Mouse (Mus musculus): ENCODE measurements around the gene S1pr2. TPM values are rescaled to one million over a fixed set of nuclear protein-coding genes. Genes with fewer than 3 reads are reported as not detected.

S1pr2 gene
- polyA plus RNA-seq, 1 experiment from 2014 or later, result 10.3 TPM

DNA sequence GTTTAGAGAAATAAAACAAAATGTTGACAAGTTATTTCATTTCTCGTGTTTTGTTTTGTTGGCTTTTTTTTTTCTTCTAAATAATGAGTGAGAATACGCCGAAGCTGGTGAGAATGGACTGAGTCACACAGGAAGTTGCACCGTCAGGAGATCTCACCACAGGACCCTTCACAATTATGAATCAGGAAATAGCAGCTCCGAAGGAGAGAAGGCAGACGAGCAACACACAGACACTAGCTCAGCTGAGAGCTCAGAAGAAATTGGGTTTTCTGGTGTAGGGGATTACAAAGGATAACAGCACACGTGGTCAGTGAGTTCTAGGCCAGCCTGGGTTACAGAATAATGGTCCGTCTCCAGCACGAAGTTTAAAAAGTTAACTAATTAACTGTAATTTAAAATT lies 15.0 kb downstream of the S1pr2 start:
- H3K36me3 ChIP-seq (ENCODE audit: control insufficient read depth, insufficient read depth, low read length), result no peaks in the 10 kb centered on the region
- no peak overlapping the region for H3K4me3 ChIP-seq (ENCODE audit: low read length)
- H3K4me1 ChIP-seq (ENCODE audit: control insufficient read depth, insufficient read depth, low read depth, low read length), result no peaks in the 10 kb centered on the region
- no peak overlapping the region for H3K27ac ChIP-seq (ENCODE audit: low read depth, low read length)
- WGBS, result 85% methylated on average over 9 of the region's 9 CpGs
- H3K4me2 ChIP-seq (ENCODE audit: low read length), result no peak overlapping the region
- H3K9me3 ChIP-seq (ENCODE audit: control insufficient read depth, low read length), result no peaks in the 10 kb centered on the region
- H3K27me3 ChIP-seq (replicated peaks; ENCODE audit: control insufficient read depth, insufficient read depth, low read length), result no peaks in the 10 kb centered on the region
- ATAC-seq, result no peak
- H3K9ac ChIP-seq (ENCODE audit: low read depth, low read length), result no peak overlapping the region

DNA sequence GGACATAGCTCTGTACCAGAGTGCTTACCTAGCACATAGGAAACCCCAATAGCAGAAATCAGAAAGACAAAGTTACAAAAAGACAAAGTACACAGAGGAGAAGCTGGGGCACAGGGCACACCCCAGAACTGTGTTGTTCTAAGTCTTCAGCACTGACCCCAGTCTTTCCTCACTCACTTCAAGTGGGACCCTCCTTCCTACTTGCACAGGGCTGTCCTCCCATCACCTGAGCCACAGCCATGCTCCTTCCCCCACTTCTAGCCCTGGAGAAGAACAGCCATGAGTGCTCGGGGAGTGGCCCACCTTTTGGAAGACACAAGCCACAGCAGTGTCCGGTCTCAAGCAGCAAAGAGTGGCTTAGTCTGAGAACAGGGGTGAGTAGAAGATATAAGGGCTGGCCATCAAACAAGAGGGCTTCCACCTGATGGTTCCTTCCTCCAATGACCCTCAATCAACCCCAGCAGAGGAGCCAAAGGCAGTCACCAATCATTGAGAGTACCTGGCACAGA lies 17.1 kb downstream of the S1pr2 start, which contains the start of gene Dnmt1:
Gene Dnmt1 (minus strand): TSS at position 459 of the 509 bp plus-strand sequence.
- no peaks in the 10 kb centered on the region for H3K9me3 ChIP-seq (ENCODE audit: control insufficient read depth, low read length)
- H3K9ac ChIP-seq (ENCODE audit: low read depth, low read length), result no peak within 1 kb of the TSS
- no peak within 1 kb of the TSS for H3K4me3 ChIP-seq (ENCODE audit: low read length)
- WGBS, result 94% methylated on average over 2 of the region's 2 CpGs
- H3K27ac ChIP-seq (ENCODE audit: low read depth, low read length), result no peak within 1 kb of the TSS
- no peaks in the 10 kb centered on the region for H3K36me3 ChIP-seq (ENCODE audit: control insufficient read depth, insufficient read depth, low read length)
- no peak for ATAC-seq
- H3K27me3 ChIP-seq (replicated peaks; ENCODE audit: control insufficient read depth, insufficient read depth, low read length), result no peaks in the 10 kb centered on the region
- H3K4me1 ChIP-seq (ENCODE audit: control insufficient read depth, insufficient read depth, low read depth, low read length), result no peaks in the 10 kb centered on the region
- H3K4me2 ChIP-seq (ENCODE audit: low read length), result no peak within 1 kb of the TSS

DNA sequence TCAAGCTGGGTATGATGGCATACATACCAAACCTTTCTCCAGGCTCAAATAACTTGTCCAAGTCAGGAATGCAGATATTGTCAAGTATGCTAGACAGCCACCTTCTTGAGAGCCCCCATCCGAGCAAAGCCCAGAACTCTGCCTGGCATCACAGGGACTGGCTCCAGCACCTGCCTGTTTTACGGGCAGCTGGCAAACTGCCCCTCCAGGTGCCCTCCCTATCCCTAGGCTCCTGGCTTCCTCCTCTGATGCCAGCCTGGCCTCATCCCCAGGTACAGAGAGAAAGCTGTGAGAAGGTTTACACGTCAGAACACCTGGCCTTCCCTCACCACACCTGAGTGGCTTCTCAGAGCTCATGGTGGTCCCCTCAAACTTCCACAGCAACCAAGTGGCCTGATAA lies 19.6 kb downstream of the S1pr2 start:
- no peak overlapping the region for H3K4me2 ChIP-seq (ENCODE audit: low read length)
- H3K9me3 ChIP-seq (ENCODE audit: control insufficient read depth, low read length), result no peaks in the 10 kb centered on the region
- H3K9ac ChIP-seq (ENCODE audit: low read depth, low read length), result no peak overlapping the region; the same call in 1 of the 2 replicates
- H3K4me3 ChIP-seq (ENCODE audit: low read length), result no peak overlapping the region
- H3K27ac ChIP-seq (ENCODE audit: low read depth, low read length), result no peak overlapping the region
- peaks cover 2% of the 10 kb centered on the region; the same call in 1 of the 2 replicates for H3K4me1 ChIP-seq (ENCODE audit: control insufficient read depth, insufficient read depth, low read depth, low read length)
- no peaks in the 10 kb centered on the region for H3K36me3 ChIP-seq (ENCODE audit: control insufficient read depth, insufficient read depth, low read length)
- H3K27me3 ChIP-seq (replicated peaks; ENCODE audit: control insufficient read depth, insufficient read depth, low read length), result no peaks in the 10 kb centered on the region
- no peak for ATAC-seq
- WGBS, result 86% methylated on average over 3 of the region's 3 CpGs

DNA sequence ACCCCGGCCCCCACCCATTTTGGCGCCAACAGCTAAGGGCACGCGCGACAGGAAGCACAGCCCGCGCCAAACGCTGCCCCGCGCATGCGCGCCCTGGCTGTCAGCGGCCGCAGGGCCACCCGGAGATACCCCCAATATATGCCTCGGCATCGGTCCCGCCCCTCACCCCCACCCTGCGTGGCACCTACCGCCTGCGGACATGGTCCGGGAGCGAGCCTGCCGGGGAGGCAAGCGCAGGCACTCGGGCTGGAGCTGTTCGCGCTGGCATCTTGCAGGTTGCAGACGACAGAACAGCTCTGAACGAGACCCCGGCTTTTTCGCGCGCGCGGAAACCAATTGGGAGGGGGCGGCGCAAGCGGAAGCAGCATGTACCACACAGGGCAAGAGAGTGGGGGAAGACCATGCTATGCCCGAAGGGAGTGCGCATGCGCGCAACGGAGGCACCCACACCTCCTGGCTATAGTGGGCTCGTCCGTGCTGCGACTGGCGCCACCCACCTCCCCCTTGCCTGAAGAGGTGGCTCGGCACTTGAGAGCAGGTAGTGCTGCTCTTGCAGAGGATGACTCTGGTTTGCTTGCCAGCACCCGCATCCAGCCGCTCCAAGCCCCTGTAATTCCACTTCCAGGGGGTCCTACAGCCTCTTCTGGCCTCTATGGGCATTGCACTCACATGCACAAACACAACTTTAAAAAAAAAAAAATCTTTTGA lies 23.9 kb downstream of the S1pr2 start:
- Histone ChIP-seq H3K27me3 (replicated peaks; ENCODE audit: control insufficient read depth, insufficient read depth, low read length) (no peaks in the 10 kb centered on the region), H3K4me2 (ENCODE audit: low read length) (peak overlapping the region; percentile 94), H3K9me3 (ENCODE audit: control insufficient read depth, low read length) (no peaks in the 10 kb centered on the region), H3K4me1 (ENCODE audit: control insufficient read depth, insufficient read depth, low read depth, low read length) (peaks cover 12% of the 10 kb centered on the region), H3K27ac (ENCODE audit: low read depth, low read length) (peak overlapping the region; percentile 88), H3K4me3 (ENCODE audit: low read length) (peak overlapping the region; percentile 89), H3K36me3 (ENCODE audit: control insufficient read depth, insufficient read depth, low read length) (no peaks in the 10 kb centered on the region), H3K9ac (ENCODE audit: low read depth, low read length) (peak overlapping the region; percentile 84)
- ATAC-seq, result peak; percentile 97
- under 1% methylated on average over 37 of the region's 51 CpGs for WGBS

DNA sequence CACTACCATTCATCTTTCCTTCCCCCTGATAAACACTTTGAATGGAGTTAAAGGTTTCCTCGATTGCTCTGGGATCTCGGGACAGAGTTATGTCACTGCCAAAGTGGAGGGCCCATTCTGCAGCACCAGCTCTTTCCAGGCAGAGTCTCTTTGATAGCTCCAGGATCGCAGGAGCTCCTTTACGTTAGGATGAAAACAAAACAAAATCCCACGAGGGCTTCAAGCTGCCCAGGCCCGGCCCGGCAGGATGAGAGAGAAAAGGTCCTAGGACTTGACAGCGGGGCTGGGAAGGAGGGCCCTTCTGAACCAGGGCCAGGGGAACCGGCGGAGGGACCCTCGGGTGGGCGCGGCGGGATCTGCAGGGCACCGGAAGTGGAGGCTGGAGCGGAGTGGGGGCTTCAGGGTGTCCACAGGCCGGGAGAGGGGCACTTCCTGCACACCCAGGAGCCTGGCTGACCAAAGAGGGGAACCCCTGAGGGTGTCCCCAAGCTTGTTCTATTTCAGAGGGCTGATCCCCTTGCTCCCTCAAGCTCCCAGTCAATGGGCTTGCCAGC lies 24.5 kb downstream of the S1pr2 start:
- Histone ChIP-seq H3K27me3 (replicated peaks; ENCODE audit: control insufficient read depth, insufficient read depth, low read length) (no peaks in the 10 kb centered on the region), H3K9ac (ENCODE audit: low read depth, low read length) (peak overlapping the region; percentile 84), H3K4me2 (ENCODE audit: low read length) (peak overlapping the region; percentile 94), H3K4me1 (ENCODE audit: control insufficient read depth, insufficient read depth, low read depth, low read length) (peaks cover 12% of the 10 kb centered on the region), H3K9me3 (ENCODE audit: control insufficient read depth, low read length) (no peaks in the 10 kb centered on the region), H3K27ac (ENCODE audit: low read depth, low read length) (peak overlapping the region; percentile 88), H3K4me3 (ENCODE audit: low read length) (peak overlapping the region; percentile 89), H3K36me3 (ENCODE audit: control insufficient read depth, insufficient read depth, low read length) (no peaks in the 10 kb centered on the region)
- peak; percentile 81 for ATAC-seq
- WGBS, result under 1% methylated on average over 10 of the region's 17 CpGs

DNA sequence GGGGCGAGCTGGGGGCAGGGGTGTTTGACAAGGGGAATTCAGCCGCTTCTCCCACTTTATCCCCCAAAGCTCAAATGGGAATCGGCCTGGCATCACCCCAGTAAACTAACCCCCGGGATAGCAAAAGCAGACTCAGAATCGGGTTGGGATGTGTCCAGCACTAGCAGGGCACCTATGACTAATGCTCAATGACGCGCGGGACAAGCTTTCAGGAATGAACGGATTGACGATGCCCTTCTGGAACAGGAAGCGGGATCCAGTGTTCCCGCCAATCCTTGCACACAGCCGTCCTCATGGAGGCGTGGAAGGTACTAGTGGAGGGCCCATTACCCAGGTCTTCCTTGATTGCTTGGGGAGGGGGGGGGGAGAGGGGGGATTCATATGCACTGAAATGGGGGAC lies 25.1 kb downstream of the S1pr2 start:
- Histone ChIP-seq H3K4me3 (ENCODE audit: low read length) (peak overlapping the region; percentile 89), H3K27ac (ENCODE audit: low read depth, low read length) (peak overlapping the region; percentile 88; the same call in 1 of the 2 replicates), H3K9ac (ENCODE audit: low read depth, low read length) (peak overlapping the region; percentile 84), H3K4me1 (ENCODE audit: control insufficient read depth, insufficient read depth, low read depth, low read length) (peaks cover 12% of the 10 kb centered on the region), H3K27me3 (replicated peaks; ENCODE audit: control insufficient read depth, insufficient read depth, low read length) (no peaks in the 10 kb centered on the region), H3K9me3 (ENCODE audit: control insufficient read depth, low read length) (no peaks in the 10 kb centered on the region), H3K36me3 (ENCODE audit: control insufficient read depth, insufficient read depth, low read length) (no peaks in the 10 kb centered on the region), H3K4me2 (ENCODE audit: low read length) (peak overlapping the region; percentile 94)
- 15% methylated on average over 14 of the region's 14 CpGs for WGBS
- no peak for ATAC-seq

DNA sequence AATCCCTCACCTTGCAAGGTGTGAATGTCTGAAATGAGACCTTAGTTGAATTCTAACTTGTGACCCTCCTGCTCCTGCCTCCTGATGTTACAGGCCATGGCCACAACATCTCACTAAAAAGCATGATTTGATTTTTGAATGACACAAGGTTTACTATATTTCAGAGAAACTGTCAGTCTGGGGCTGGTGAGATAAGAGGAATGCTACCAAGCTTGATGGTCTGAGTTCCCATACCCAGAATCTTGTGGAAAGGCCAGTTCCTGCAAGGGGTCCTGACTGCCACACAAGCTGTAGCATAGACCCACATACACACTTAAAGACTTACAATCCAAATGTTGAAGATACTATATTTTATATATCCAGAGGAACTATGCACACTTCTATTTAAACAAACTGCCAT lies 26.2 kb downstream of the S1pr2 start:
- ATAC-seq, result no peak
- Histone ChIP-seq H3K36me3 (ENCODE audit: control insufficient read depth, insufficient read depth, low read length) (no peaks in the 10 kb centered on the region), H3K4me2 (ENCODE audit: low read length) (no peak overlapping the region), H3K27me3 (replicated peaks; ENCODE audit: control insufficient read depth, insufficient read depth, low read length) (no peaks in the 10 kb centered on the region), H3K4me3 (ENCODE audit: low read length) (no peak overlapping the region), H3K9me3 (ENCODE audit: control insufficient read depth, low read length) (no peaks in the 10 kb centered on the region), H3K27ac (ENCODE audit: low read depth, low read length) (no peak overlapping the region), H3K4me1 (ENCODE audit: control insufficient read depth, insufficient read depth, low read depth, low read length) (peaks cover 12% of the 10 kb centered on the region), H3K9ac (ENCODE audit: low read depth, low read length) (no peak overlapping the region)

DNA sequence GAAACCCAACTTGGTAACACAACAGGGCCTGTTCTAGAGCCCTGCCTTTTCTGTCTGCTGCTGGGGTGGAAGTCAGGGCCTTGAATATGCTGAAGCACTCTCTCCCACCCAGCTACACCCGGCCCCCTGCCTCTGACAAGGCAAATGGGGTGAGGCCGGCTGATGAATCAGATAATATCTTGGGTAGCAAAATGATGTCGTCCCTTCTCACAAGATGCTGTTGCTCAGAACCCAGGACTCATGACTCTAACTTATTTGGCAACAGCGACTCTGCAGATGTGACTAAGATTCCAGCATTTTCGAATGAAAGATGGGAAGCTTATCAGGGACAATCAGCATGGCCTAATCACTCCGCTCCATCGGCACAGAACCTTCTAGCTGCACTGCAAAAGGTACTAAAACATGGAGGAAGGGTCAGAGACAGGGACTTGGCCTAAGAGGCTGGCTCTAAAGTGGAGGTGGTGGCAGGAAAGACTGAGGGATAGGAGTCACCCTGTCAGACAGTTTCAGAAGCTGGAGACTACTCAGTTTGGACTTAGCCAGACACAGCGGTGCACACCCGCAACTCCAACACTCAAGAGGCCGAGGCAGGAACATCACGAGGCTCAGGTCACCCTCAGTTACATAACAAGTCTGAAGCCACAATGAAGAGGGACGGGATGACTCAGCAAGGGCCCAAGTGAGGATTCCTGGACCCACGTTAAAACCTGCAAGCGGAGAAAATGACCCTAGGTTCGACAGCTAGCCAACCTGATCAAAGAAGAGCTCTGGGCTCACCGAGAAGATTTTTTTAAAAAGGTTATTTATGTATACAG lies 30.3 kb downstream of the S1pr2 start:
- peaks cover 2% of the 10 kb centered on the region; the same call in 1 of the 2 replicates for H3K36me3 ChIP-seq (ENCODE audit: control insufficient read depth, insufficient read depth, low read length)
- H3K9me3 ChIP-seq (ENCODE audit: control insufficient read depth, low read length), result no peaks in the 10 kb centered on the region
- no peak overlapping the region for H3K9ac ChIP-seq (ENCODE audit: low read depth, low read length)
- no peak for ATAC-seq
- H3K4me1 ChIP-seq (ENCODE audit: control insufficient read depth, insufficient read depth, low read depth, low read length), result peaks cover 6% of the 10 kb centered on the region
- no peak overlapping the region for H3K4me3 ChIP-seq (ENCODE audit: low read length)
- no peak overlapping the region for H3K27ac ChIP-seq (ENCODE audit: low read depth, low read length)
- WGBS, result 87% methylated on average over 16 of the region's 16 CpGs
- no peak overlapping the region for H3K4me2 ChIP-seq (ENCODE audit: low read length)
- H3K27me3 ChIP-seq (replicated peaks; ENCODE audit: control insufficient read depth, insufficient read depth, low read length), result no peaks in the 10 kb centered on the region

All from hindbrain, embryonic 16.5 days (tissue).